Mouse (Mus musculus): Measurements from ENCODE around the gene 6430548M08Rik.

Gene 6430548M08Rik

DNA sequence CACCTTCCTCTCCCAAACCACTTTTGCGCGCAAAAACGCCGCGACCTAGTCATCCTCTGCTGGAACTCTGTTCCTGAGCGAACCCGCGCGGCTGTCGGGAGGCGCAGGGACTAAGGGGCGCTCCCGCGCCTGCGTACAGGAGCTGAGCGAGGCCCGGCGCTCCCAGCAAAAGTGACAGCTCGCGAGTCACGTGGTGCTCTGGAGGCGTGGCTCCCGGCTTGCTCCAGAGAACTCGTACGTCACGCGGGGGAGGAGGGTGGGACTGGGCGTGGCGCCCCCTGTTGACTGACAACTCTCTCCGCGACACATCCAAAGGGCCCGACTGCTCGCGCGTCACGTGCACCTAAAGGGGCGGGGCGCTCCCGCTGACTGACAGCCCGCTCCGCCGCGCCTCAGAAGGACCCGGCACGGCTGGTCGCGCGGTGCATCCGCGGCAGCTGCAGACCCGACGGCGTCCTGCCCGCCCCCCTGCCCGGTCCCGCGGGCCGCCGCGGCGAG is at the start of gene 6430548M08Rik:
TSS of gene 6430548M08Rik (plus strand) at position 395 of the 498 bp plus-strand sequence.
- peak; percentile 100 for DNase-seq (ENCODE audit: low spot score in 2 of 2)

GRCm38 (mm10) chr8:120065611-120066010 is 48.3 kb upstream of the 6430548M08Rik start:
- DNase-seq (ENCODE audit: low spot score in 2 of 2), result no peak

DNA sequence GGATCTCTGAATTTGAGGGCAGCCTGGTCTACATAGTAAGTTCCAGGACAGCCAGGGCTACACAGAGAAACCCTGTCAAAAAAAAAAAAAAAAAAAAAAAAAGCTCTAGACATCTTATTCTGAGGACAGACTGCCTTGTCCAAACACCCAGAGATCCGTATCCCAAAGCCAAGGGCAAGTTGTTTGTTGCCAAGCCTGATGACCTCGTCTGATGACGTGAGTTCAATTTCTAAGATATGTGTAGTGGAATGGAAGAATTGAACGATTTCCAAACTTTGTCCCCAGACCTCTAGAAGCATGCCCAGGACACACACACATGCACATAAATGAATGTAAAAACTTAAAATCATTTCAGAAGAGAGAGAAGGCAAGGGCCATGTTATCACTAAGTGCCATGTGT is 47.7 kb upstream of the 6430548M08Rik start:
- DNase-seq (ENCODE audit: low spot score in 2 of 2), result no peak

- no peak for DNase-seq (ENCODE audit: low spot score in 2 of 2)
These were observed 45.9 kb upstream of the 6430548M08Rik start for GRCm38 (mm10) chr8:120067936-120068668.

GRCm38 (mm10) chr8:120071684-120072083 is 42.3 kb upstream of the 6430548M08Rik start:
- DNase-seq (ENCODE audit: low spot score in 2 of 2), result peak; percentile 71 to 80

DNA sequence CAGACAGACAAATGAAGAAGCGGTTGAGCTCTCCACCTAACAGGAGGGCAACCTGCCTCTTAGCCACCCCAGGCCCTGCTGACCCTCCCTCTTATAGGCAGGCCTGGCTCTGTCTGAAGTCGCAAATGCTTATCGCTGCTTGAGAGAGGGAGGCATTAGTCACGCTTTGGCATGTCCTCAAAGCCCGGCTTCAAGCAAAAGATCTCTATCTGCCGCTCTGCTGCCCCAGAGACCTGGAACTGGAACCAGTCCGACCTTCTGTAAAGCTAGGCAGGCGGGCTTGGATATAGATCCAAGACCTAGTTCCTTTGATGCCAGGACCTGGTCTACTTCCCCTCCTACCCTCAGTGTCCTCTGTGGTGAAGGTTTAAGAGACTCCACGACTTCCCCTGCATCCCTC is 41.7 kb upstream of the 6430548M08Rik start:
- peak; percentile 59 to 78 for DNase-seq (ENCODE audit: low spot score in 2 of 2)

DNA sequence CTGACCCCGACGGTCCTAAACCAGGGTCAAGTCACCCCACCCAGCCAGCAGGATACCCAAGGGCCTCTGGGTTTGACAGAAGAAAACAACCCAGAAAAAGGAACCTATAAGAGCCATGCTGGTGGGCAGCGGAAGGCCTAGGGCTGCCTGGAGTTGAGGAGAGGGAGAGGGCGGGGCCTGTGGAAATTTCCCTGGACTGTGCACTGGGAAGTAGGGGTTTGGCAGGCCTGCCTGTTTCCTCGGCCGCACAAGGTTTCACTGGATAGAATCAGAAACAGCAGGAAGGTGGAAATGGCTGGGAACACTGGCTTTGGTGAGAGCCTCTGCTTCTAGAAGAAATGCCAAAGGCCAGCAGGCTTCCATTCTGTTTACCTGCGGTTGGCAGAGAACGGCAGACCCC is 41.1 kb upstream of the 6430548M08Rik start:
- peak in 1 of 2 experiments; percentile 29 for DNase-seq (ENCODE audit: low spot score in 2 of 2)

DNA sequence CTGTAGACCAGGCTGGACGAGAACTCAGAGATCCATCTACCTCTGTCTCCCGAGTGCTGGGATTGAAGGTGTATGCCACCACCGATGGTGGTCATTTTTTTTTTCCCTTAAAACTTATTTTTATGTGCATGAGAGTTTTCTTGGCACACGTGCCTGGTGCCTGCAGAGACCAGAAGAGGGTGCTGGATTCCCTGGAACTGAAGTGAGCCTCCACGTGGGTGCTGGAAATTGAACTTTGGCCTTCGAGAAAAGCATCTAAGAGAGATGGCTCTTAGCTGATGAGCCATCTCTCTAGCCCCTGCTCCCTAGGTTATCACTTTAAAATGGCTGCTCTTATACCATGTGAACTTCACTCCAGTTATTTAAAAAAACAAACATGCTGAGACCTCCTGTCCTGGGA is 39.4 kb upstream of the 6430548M08Rik start:
- DNase-seq (ENCODE audit: low spot score in 2 of 2), result no peak

DNA sequence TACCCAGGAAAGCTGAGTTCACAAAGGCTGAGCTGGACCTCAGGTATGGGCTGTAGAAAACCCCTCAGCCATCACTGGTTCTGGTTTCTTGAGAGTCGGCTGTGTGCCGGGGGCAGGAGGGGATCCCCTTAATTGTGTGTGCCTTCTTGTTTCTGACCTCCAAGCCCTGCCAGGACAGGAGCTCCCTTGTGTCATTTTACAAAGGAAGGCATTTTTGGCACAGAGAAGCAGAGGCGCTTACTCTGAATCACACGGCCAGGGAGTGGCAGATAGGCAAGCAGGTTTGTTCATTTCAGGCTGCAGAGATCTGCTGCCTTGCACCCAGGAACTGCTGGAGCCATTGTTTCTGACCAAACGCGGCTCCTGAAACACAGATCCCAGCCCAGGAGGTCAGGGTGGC is 38.6 kb upstream of the 6430548M08Rik start:
- no peak for DNase-seq (ENCODE audit: low spot score in 2 of 2)

DNA sequence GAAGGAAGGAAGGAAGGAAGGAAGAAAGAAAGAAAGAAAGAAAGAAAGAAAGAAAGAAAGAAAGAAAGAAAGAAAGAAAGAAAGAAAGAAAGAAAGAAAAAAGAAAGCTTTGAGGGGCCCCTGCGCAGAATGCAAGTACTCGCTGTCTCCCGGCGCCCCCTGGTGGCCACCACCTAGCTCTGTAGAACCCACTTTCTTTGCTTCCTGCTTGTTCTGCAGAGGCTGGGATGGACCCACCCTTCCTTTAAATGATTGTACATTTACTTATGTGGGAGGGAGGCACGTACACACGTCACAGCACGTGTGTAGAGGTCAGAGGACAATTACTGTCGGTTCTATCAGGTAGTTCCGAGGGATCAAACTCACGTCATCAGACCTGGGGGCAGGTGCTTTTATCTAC is 35.9 kb upstream of the 6430548M08Rik start:
- peak in 1 of 2 experiments; percentile 60 for DNase-seq (ENCODE audit: low spot score in 2 of 2)

GRCm38 (mm10) chr8:120079361-120079760 is 34.6 kb upstream of the 6430548M08Rik start:
- DNase-seq (ENCODE audit: low spot score in 2 of 2), result no peak

- no peak for DNase-seq (ENCODE audit: low spot score in 2 of 2)
These were observed 30.7 kb upstream of the 6430548M08Rik start for GRCm38 (mm10) chr8:120083261-120083660.

DNA sequence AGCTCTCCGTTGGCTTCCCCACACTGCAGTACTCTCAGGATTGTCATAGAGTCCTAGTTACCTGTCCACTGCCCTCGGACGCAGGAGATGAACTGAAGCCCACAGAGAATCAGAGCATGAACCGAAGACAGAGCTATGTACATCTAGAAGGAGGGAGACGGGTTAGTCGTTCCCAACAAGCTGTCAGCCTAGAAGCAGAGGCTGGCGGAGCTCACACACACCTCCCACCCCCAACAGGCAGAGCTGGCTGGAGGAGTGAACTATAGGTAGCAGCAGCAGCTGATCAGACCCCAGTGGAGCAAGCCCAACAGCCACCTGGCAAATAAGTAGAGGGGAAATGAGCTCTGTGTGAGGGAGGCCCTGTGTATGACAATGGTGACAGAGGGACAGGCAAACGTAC is 29.2 kb upstream of the 6430548M08Rik start:
- DNase-seq (ENCODE audit: low spot score in 2 of 2), result no peak

DNA sequence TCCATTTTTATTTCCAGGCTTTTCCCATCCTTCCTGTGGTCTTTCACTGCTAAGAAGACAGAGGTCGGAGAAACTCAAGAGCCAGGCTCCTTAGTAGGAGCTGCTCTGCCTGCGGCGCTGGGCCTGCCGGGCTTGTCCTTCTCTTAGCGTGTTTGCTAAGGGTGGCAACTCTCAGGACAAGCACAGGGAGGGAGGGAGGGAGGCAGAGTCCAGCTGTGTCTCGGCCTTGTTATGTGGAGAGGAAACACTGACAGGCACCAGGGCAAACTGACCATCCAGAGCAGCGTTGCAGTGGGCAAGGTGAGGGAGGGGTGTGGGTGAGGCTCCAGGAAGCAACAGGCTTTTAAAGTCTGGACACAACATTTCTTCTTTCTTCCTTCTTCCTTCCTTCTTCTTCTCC is 24.4 kb upstream of the 6430548M08Rik start:
- DNase-seq (ENCODE audit: low spot score in 2 of 2), result no peak

DNA sequence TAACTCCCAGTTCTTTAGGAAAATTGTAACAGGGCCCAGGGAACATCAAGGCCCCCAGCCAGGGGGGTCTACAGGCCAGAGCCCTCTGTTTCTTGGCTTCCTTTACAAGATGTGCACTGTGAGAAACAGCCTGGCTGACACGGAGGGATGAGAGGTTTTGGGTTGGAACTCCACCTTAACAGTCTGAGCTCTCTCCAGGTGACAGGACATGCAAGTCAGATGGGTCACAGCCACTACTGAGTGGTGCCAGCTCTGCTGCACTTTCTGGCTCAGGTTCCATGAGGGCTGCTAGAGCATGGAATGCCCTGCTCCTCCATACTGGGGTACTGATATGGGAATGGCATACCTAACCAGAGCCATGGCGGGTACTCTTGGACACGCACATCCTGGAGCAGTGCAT is 22.9 kb upstream of the 6430548M08Rik start:
- DNase-seq (ENCODE audit: low spot score in 2 of 2), result no peak

DNA sequence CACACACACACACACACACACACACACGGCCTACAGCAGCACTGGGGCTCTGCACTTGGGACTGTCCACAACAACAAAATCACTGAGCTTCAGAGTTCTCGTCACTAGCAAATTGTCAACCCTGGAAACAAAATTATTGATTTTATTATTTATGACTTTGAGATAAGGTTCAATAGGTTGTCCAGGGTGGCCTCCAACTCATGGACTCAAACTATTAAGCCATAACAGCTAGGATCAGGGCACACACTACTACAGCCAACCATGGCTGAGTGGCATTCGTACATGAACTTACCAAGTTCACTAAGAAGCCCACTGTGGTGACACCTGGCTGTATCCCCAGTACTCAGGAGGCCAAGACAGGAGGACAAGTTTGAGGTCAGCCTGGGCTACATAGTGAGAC is 20.8 kb upstream of the 6430548M08Rik start:
- no peak for DNase-seq (ENCODE audit: low spot score in 2 of 2)

- DNase-seq (ENCODE audit: low spot score in 2 of 2), result no peak
These were observed 19.2 kb upstream of the 6430548M08Rik start for GRCm38 (mm10) chr8:120094801-120095200.

DNA sequence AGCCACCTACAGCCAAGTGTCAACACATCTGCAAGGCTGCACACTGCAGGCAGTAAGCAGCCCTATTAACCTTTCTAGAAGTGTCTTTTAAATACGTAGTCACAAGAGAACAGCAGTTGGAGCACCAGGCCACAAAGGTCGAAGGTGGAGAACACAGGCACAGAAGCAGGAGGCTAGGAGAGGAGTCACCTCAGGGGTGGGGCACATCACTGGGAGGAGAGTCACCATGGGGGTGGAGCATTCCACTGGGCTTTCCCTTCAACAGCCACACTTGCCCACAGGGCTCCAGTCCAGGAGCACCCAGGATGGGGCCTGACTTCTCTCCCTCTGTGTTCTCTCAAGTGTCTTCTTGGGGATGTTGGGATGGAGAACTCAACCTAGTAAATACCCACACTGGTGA is 17.5 kb upstream of the 6430548M08Rik start:
- DNase-seq (ENCODE audit: low spot score in 2 of 2), result no peak

GRCm38 (mm10) chr8:120100388-120101067 is 13.4 kb upstream of the 6430548M08Rik start:
- DNase-seq (ENCODE audit: low spot score in 2 of 2), result no peak

DNA sequence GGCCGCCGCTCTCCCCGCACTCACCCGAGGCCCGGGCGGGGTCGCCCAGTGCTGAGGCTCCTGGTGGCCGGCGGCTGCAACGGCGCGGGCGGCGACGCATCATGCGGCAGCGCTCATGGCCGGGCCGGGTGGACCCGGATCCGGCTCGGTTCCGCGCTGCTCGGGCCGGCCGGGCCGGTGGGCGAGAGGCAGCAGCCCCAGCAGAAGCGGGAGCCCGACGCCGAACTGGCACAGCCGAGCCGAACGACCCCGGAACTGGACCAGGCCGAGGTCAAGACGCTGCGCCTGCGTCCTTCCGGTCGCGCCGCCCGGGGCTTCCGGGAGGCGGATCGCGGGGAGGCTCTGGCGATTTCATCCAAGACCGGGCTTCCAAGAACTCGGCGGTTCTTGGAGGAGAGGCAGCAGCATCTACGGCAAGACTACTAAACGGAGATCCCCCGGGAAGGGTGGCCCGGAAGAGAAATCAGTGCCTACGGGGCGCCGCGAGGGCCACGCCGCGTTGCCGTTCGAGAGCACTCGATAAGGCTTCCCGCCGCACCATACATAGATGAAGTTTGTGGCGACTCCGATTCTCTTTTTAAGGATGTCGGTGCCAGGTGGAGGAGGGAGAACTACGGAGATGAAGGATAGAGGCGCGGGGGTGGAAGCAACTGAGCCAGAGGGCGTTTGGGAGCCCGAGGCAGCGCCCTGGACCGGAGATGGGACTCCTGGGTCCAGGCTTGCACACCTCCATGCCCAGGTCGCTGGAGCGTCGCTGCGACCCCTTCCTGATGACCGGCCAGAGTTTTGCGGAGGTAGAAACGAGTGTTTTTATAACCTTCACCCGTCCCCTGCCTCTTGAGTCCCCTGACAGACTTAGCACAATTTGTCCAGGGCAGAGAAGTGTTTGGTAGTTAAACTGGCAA is 12.6 kb upstream of the 6430548M08Rik start, which contains the start of gene Zdhhc7:
TSS of gene Zdhhc7 (minus strand) at position 415 of the 905 bp plus-strand sequence.
- DNase-seq (ENCODE audit: low spot score in 2 of 2), result peak; percentile 72 to 84

GRCm38 (mm10) chr8:120103916-120104315 is 10.0 kb upstream of the 6430548M08Rik start:
- DNase-seq (ENCODE audit: low spot score in 2 of 2), result no peak

Measured in urinary bladder, adult 18-20 months (tissue).